8 mouse cellular contexts compared by ENCODE assay signal in genomic region chr2:31961791-31962222, GRCm38 (mm10). TPM values are rescaled to one million over a fixed set of nuclear protein-coding genes. Genes with fewer than 3 reads are reported as not detected.
A peak's percentile ranks its signal among the peaks of the same experiment; 100 is the strongest.
DNase-seq lines count a peak whose midpoint lies in the region; ATAC-seq and TF ChIP-seq lines count a peak whose summit lies in the region.
"Had no signal": no experiment of that assay in that cellular context is flagged by ENCODE, and none has a peak within 500 bp of the region (broad histone marks: within the 10 kb centered on the region; RNA-seq: fewer than 3 reads in every experiment).

No protein-coding gene starts in this region.

- H3K9ac ChIP-seq in intestine, postnatal 0 days (ENCODE audit: low read depth, low read length), result no peak overlapping the region
- no peak overlapping the region for H3K9ac ChIP-seq in midbrain, embryonic 13.5 days (replicated peaks)

- H3K27ac ChIP-seq in cortical plate, adult 2 months (ENCODE audit: insufficient read depth, low read length), result peak overlapping the region; percentile 91; the same call in 1 of the 2 replicates
- H3K27ac ChIP-seq in forebrain, embryonic 10.5 days, result peak overlapping the region; percentile 80
- H3K27ac ChIP-seq in intestine, postnatal 0 days (ENCODE audit: low read depth, low read length), result no peak overlapping the region
- peak overlapping the region; percentile 78 for H3K27ac ChIP-seq in midbrain, embryonic 13.5 days

- no peak for TF ChIP-seq CTCF in cortical plate, adult 2 months (IDR thresholded peaks at IDR 0.05; ENCODE audit: extremely low read depth, insufficient read depth, low read length)
- TF ChIP-seq CTCF in intestine, postnatal 0 days (IDR thresholded peaks at IDR 0.05; ENCODE audit: low read depth), result no peak; the same call in 1 of the 2 replicates

- intact Hi-C loops in left cerebral cortex, postnatal 36 days (cut with DNase I), result no loop called here

- H3K4me1 ChIP-seq in cortical plate, adult 2 months (ENCODE audit: control insufficient read depth, insufficient read depth, low read length), result no peaks in the 10 kb centered on the region; the same call in 1 of the 2 replicates
- peaks cover 23% of the 10 kb centered on the region for H3K4me1 ChIP-seq in forebrain, embryonic 10.5 days
- H3K4me1 ChIP-seq in intestine, postnatal 0 days (replicated peaks; ENCODE audit: control insufficient read depth, insufficient read depth, low read length), result no peaks in the 10 kb centered on the region
- peaks cover 17% of the 10 kb centered on the region for H3K4me1 ChIP-seq in midbrain, embryonic 13.5 days (replicated peaks)

- peak overlapping the region; percentile 37; the same call in 1 of the 2 replicates for H3K4me2 ChIP-seq in intestine, postnatal 0 days (replicated peaks; ENCODE audit: low read depth)
- H3K4me2 ChIP-seq in midbrain, embryonic 13.5 days (replicated peaks), result no peak overlapping the region

- H3K9me3 ChIP-seq in forebrain, embryonic 10.5 days, result no peaks in the 10 kb centered on the region
- no peaks in the 10 kb centered on the region for H3K9me3 ChIP-seq in intestine, postnatal 0 days (ENCODE audit: control insufficient read depth)
- H3K9me3 ChIP-seq in midbrain, embryonic 13.5 days, result no peaks in the 10 kb centered on the region

- H3K27me3 ChIP-seq in forebrain, embryonic 10.5 days (ENCODE audit: poor library complexity, severe bottlenecking), result no peaks in the 10 kb centered on the region
- no peaks in the 10 kb centered on the region for H3K27me3 ChIP-seq in intestine, postnatal 0 days (replicated peaks; ENCODE audit: control insufficient read depth, insufficient read depth, low read length)
- no peaks in the 10 kb centered on the region for H3K27me3 ChIP-seq in midbrain, embryonic 13.5 days
- H3K27me3 ChIP-seq: Patski had no signal

- H3K4me3 ChIP-seq in cortical plate, adult 2 months (ENCODE audit: insufficient read depth, low read length), result no peak overlapping the region
- no peak overlapping the region for H3K4me3 ChIP-seq in forebrain, embryonic 10.5 days
- no peak overlapping the region for H3K4me3 ChIP-seq in intestine, postnatal 0 days (ENCODE audit: low read depth, low read length)
- H3K4me3 ChIP-seq in midbrain, embryonic 13.5 days (replicated peaks), result no peak overlapping the region

- TF ChIP-seq POLR2A in cortical plate, adult 2 months (IDR thresholded peaks at IDR 0.05; ENCODE audit: extremely low read depth, insufficient read depth, low read length), result no peak

- ATAC-seq in intestine, postnatal 0 days, result peak; percentile 71
- ATAC-seq in midbrain, embryonic 13.5 days, result no peak

- no peak for DNase-seq in forebrain, embryonic 10.5 days (ENCODE audit: extremely low spot score, low spot score)
- no peak for DNase-seq in left cerebral cortex, adult 8-10 months (ENCODE audit: low spot score in 2 of 2)
- no peak for DNase-seq in left cerebral cortex, postnatal 36 days (ENCODE audit: low spot score in 2 of 2)
- no peak for DNase-seq in c-Kit-positive CD71-positive TER-119-positive erythroid progenitor cells, embryonic 14.5 days (ENCODE audit: low spot score)

- peaks cover 91% of the 10 kb centered on the region for H3K36me3 ChIP-seq in forebrain, embryonic 10.5 days (replicated peaks)
- H3K36me3 ChIP-seq in intestine, postnatal 0 days (ENCODE audit: control insufficient read depth, insufficient read depth), result no peaks in the 10 kb centered on the region
- peaks cover 7% of the 10 kb centered on the region; the same call in 1 of the 2 replicates for H3K36me3 ChIP-seq in midbrain, embryonic 13.5 days

- WGBS in forebrain, embryonic 10.5 days, result 71% methylated on average over 4 of the region's 4 CpGs
- 77% methylated on average over 4 of the region's 4 CpGs for WGBS in intestine, postnatal 0 days
- 61% methylated on average over 4 of the region's 4 CpGs for WGBS in midbrain, embryonic 13.5 days

RNA-seq across cellular contexts. Expression of gene Aif1l, which starts 11.9 kb away (rescaled TPM):
- 7.5 and 10.1 TPM in 2 replicates for polyA plus RNA-seq in cortical plate, adult 2 months (2012; rRNA removed)
- polyA plus RNA-seq in forebrain, embryonic 10.5 days (2016; fragmentation: Nextera tagmentation; extraction: Ambion mirVana), result 84.7 and 85.6 TPM in 2 replicates
- 8.1 and 8.2 TPM in 2 replicates for polyA plus RNA-seq in intestine, postnatal 0 days (2015; fragmentation: Nextera tagmentation; extraction: Ambion mirVana)
- 32.1 and 32.6 TPM in 2 replicates for polyA plus RNA-seq in midbrain, embryonic 13.5 days (2015; fragmentation: Nextera tagmentation; extraction: Ambion mirVana)
- 1 to 10 TPM; 8.2 to 9.7 (median 9.2) TPM for total RNA-seq in left cerebral cortex, adult 8-10 months (2022)
- 1 to 10 TPM; 5.3 to 5.9 TPM for total RNA-seq in left cerebral cortex, postnatal 36 days (2021)

RNA-seq across cellular contexts. Expression of gene Nup214, which starts 12.4 kb away (rescaled TPM):
- polyA plus RNA-seq in cortical plate, adult 2 months (2012; rRNA removed), result 34.1 and 41.9 TPM in 2 replicates
- polyA plus RNA-seq in forebrain, embryonic 10.5 days (2016; fragmentation: Nextera tagmentation; extraction: Ambion mirVana), result 110 and 111 TPM in 2 replicates
- 31.3 and 37.2 TPM in 2 replicates for polyA plus RNA-seq in intestine, postnatal 0 days (2015; fragmentation: Nextera tagmentation; extraction: Ambion mirVana)
- polyA plus RNA-seq in midbrain, embryonic 13.5 days (2015; fragmentation: Nextera tagmentation; extraction: Ambion mirVana), result 84.5 and 91.4 TPM in 2 replicates
- total RNA-seq in left cerebral cortex, adult 8-10 months (2022), result 10 to 100 TPM; 50.5 to 74.7 (median 65.5) TPM
- 10 to 100 TPM; 56.2 to 60.5 TPM for total RNA-seq in left cerebral cortex, postnatal 36 days (2021)
